14 mouse cellular contexts compared by ENCODE assay signal in genomic region chr13:98505489-98505857, GRCm38 (mm10). TPM values are rescaled to one million over a fixed set of nuclear protein-coding genes. Genes with fewer than 3 reads are reported as not detected.
DNase-seq lines count a peak whose midpoint lies in the region; ATAC-seq lines count a peak whose summit lies in the region.
"Had no signal": no experiment of that assay in that cellular context is flagged by ENCODE, and none has a peak within 500 bp of the region (broad histone marks: within the 10 kb centered on the region; RNA-seq: fewer than 3 reads in every experiment).

No protein-coding gene starts in this region.

- no peaks in the 10 kb centered on the region for H3K9me3 ChIP-seq in forebrain, embryonic 12.5 days
- no peaks in the 10 kb centered on the region for H3K9me3 ChIP-seq in forebrain, embryonic 15.5 days
- H3K9me3 ChIP-seq in lung, embryonic 15.5 days, result no peaks in the 10 kb centered on the region
- H3K9me3 ChIP-seq in embryonic facial prominence, embryonic 15.5 days (replicated peaks), result no peaks in the 10 kb centered on the region

- no peak overlapping the region for H3K4me3 ChIP-seq in forebrain, embryonic 12.5 days (replicated peaks)
- H3K4me3 ChIP-seq in forebrain, embryonic 15.5 days, result no peak overlapping the region
- H3K4me3 ChIP-seq in lung, embryonic 15.5 days, result 0 out of 2 replicates have a peak overlapping the region, but pooled peaks have one; percentile 40
- peak overlapping the region; percentile 46 for H3K4me3 ChIP-seq in embryonic facial prominence, embryonic 15.5 days (replicated peaks)

- H3K27me3 ChIP-seq in forebrain, embryonic 12.5 days, result peaks cover 90% of the 10 kb centered on the region
- H3K27me3 ChIP-seq in forebrain, embryonic 15.5 days, result peaks cover 73% of the 10 kb centered on the region
- peaks cover 76% of the 10 kb centered on the region for H3K27me3 ChIP-seq in lung, embryonic 15.5 days
- H3K27me3 ChIP-seq in embryonic facial prominence, embryonic 15.5 days, result peaks cover 63% of the 10 kb centered on the region

- H3K9ac ChIP-seq in forebrain, embryonic 12.5 days, result no peak overlapping the region
- H3K9ac ChIP-seq in forebrain, embryonic 15.5 days (replicated peaks), result no peak overlapping the region
- no peak overlapping the region for H3K9ac ChIP-seq in lung, embryonic 15.5 days
- no peak overlapping the region for H3K9ac ChIP-seq in embryonic facial prominence, embryonic 15.5 days

- peak overlapping the region; percentile 61; the same call in 1 of the 2 replicates for H3K4me2 ChIP-seq in forebrain, embryonic 12.5 days
- H3K4me2 ChIP-seq in forebrain, embryonic 15.5 days (replicated peaks), result no peak overlapping the region
- no peak overlapping the region for H3K4me2 ChIP-seq in lung, embryonic 15.5 days
- peak overlapping the region; percentile 80 for H3K4me2 ChIP-seq in embryonic facial prominence, embryonic 15.5 days (replicated peaks)

- H3K27ac ChIP-seq in forebrain, embryonic 12.5 days, result no peak overlapping the region
- no peak overlapping the region for H3K27ac ChIP-seq in forebrain, embryonic 15.5 days (replicated peaks)
- no peak overlapping the region for H3K27ac ChIP-seq in lung, embryonic 15.5 days
- no peak overlapping the region for H3K27ac ChIP-seq in embryonic facial prominence, embryonic 15.5 days (replicated peaks)

- 6% methylated on average over 11 of the region's 11 CpGs for WGBS in forebrain, embryonic 12.5 days
- WGBS in forebrain, embryonic 15.5 days, result 4% methylated on average over 11 of the region's 11 CpGs
- 13% methylated on average over 11 of the region's 11 CpGs for WGBS in lung, embryonic 15.5 days
- 7% methylated on average over 11 of the region's 11 CpGs for WGBS in embryonic facial prominence, embryonic 15.5 days

- no peak for ATAC-seq in forebrain, embryonic 12.5 days (ENCODE audit: low FRiP score)
- ATAC-seq in forebrain, embryonic 15.5 days (replicated peaks), result no peak
- ATAC-seq in lung, embryonic 15.5 days (ENCODE audit: borderline replicate concordance, extremely low read depth, low FRiP score, low TSS enrichment), result no peak
- ATAC-seq in embryonic facial prominence, embryonic 15.5 days (ENCODE audit: insufficient number of reproducible peaks, low FRiP score, low TSS enrichment, low read depth), result no peak
- ATAC-seq in megakaryocyte-erythroid progenitor cell, adult 5-6 weeks (replicated peaks; ENCODE audit: low FRiP score, low TSS enrichment, poor library complexity, severe bottlenecking), result 0 out of 2 replicates have a peak, but pooled peaks have one; percentile 52
- ATAC-seq in CD4-positive, CD25-positive, alpha-beta regulatory T cell, adult 4 months, result no peak

- no peaks in the 10 kb centered on the region for H3K36me3 ChIP-seq in forebrain, embryonic 12.5 days (replicated peaks)
- no peaks in the 10 kb centered on the region for H3K36me3 ChIP-seq in forebrain, embryonic 15.5 days
- no peaks in the 10 kb centered on the region for H3K36me3 ChIP-seq in lung, embryonic 15.5 days
- H3K36me3 ChIP-seq in embryonic facial prominence, embryonic 15.5 days, result no peaks in the 10 kb centered on the region

- DNase-seq in lung, adult 18-20 months, result no peak
- no peak for DNase-seq in right cerebral cortex, adult 18-20 months
- DNase-seq: B cell, adult 2 months; gastrocnemius, postnatal 10 days; layer of hippocampus, adult 9-11 months; lung, postnatal 10 days; spleen, adult 18-20 months had no signal

- peaks cover 36% of the 10 kb centered on the region for H3K4me1 ChIP-seq in forebrain, embryonic 12.5 days
- H3K4me1 ChIP-seq in forebrain, embryonic 15.5 days, result peaks cover 17% of the 10 kb centered on the region
- peaks cover 28% of the 10 kb centered on the region for H3K4me1 ChIP-seq in lung, embryonic 15.5 days
- H3K4me1 ChIP-seq in embryonic facial prominence, embryonic 15.5 days, result peaks cover 34% of the 10 kb centered on the region

RNA-seq across cellular contexts. Expression of gene Gm10320, which starts 13.7 kb away (rescaled TPM):
- 0.93 and 1.4 TPM in 2 replicates for polyA plus RNA-seq in forebrain, embryonic 12.5 days (2016; fragmentation: Nextera tagmentation; extraction: Ambion mirVana)
- polyA plus RNA-seq in forebrain, embryonic 15.5 days (2015; fragmentation: Nextera tagmentation; extraction: Ambion mirVana), result 0.59 and 1.4 TPM in 2 replicates
- 1.3 and 1.6 TPM in 2 replicates for polyA plus RNA-seq in lung, embryonic 15.5 days (2015; fragmentation: Nextera tagmentation; extraction: Ambion mirVana)
- 2.2 and 3.9 TPM in 2 replicates for polyA plus RNA-seq in embryonic facial prominence, embryonic 15.5 days (2015; fragmentation: Nextera tagmentation; extraction: Ambion mirVana)
- 0.66 TPM in 1 of 2 replicates, not detected in the other for total RNA-seq in megakaryocyte-erythroid progenitor cell, adult 5-6 weeks (2014; fragmentation: Nextera tagmentation)
- 1.2 TPM in 1 of 2 replicates, not detected in the other for total RNA-seq in megakaryocyte-erythroid progenitor cell, adult 5-6 weeks (2017)
- polyA plus RNA-seq in CD4-positive, CD25-positive, alpha-beta regulatory T cell, adult 4 months (2017; shearing (Covaris generic)), result 1 to 10 TPM in 1 of 2 experiments, not detected in 1; 3.3 TPM
- total RNA-seq: gastrocnemius, postnatal 10 days; left cerebral cortex, postnatal 25 days had no signal

Comparison
In these comparisons a context has a peak if more than half of its experiments do, and no peak if none do; other contexts are left out.
1. H3K4me2 ChIP-seq: peak in forebrain, embryonic 12.5 days (single experiment) and embryonic facial prominence, embryonic 15.5 days (single experiment); none in forebrain, embryonic 15.5 days (single experiment) and lung, embryonic 15.5 days (single experiment).
2. H3K4me3 ChIP-seq: peak in lung, embryonic 15.5 days (single experiment) and embryonic facial prominence, embryonic 15.5 days (single experiment); none in forebrain, embryonic 12.5 days (single experiment) and forebrain, embryonic 15.5 days (single experiment).